Mouse (Mus musculus) R1 (cell line): ENCODE data around the gene Gm3685.
"Not testable (repeated sequence)": the region's sequence is repeated elsewhere in the genome, so short reads cannot be mapped to it uniquely, and the experiment has no call there.

Source experiments
- DNase-seq: peaks from one replicate; pipeline ENCODE4 v3.0.0-alpha.2; 2018; ENCODE audit warnings: low read depth, low spot score

The Gm3685 gene

GRCm38 (mm10) chr14:7044870-7045269, at the start of gene Gm3685:
TSS of gene Gm3685 (minus strand) at chr14:7044970.
- not testable (repeated sequence) for DNase-seq

DNA sequence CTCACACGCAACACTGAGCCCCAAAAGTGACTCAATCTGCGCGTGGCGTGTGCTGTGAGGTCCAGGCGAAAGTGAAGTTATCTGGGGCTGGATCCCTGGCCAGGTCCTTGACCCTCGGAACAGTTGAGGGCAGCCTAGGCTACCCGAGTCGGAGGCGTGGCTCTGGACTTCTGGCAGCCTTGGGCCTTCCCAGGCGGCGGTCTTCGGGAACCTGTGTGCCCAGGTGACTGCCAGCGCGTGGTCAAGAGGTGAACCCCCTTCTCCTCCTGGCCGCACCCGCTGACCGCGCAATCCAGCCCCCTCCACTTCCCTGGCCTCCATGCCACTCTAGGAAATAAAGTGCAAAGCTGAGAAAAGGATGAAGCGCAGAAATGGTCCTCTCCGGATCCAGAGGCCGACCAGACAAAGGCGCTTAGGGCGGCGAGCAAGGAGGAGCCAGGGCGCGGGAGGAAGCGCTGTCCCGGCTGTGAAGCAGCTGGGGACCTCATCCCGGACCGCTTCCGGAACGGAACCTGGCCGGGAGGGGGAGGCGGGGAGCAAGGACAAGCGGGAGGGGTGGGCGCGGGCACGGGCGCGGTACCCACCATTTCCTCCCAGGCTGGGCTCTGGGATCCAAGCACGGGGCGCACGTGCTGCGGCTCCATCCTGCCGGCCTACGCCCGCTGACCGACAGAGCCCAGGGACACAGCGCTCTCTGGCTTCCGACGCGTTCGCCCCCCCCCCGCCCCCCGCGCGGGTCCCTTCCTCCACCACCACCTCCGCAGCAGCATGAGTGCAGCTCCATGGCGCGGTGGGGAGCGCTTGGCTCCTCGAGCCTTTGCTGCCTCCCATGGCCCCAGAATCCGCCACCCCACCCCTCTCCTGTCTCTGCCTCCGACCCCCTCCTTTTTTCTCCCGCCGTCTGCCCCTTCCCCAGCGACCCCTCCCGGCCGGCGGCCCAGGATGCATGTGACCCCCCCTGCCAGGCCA, 17.7 kb downstream of the Gm3685 start, which contains the start of gene Gm10406:
TSS of gene Gm10406 (minus strand) at position 669 of the 969 bp plus-strand sequence.
- peak; percentile 8 for DNase-seq

DNA sequence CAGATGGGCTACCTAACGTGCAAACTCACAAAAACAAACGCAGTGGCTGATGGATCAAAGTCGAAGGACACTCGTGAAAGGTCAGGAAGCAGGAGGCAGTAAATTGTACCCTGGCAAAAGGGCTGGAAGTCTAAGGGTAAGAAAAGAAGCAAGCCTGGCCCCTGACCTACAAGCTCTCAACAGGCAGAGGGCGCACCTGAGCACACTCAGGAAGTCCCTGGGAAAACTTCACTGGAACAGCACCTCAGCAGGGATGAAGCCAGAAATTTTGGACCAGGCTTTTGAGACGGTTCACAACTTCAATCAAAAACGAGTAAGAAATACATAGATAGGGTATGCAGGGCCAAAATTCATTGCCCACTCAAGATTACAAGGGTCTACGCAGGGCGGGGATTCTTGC, 18.5 kb downstream of the Gm3685 start:
- not testable (repeated sequence) for DNase-seq
